Mouse (Mus musculus): ENCODE data around the gene Gm44973. TPM values are rescaled to one million over a fixed set of nuclear protein-coding genes. Genes with fewer than 3 reads are reported as not detected.

The Gm44973 gene
- polyA plus RNA-seq, 1 experiment from 2014 or later = 1.8 TPM

- no peak for ATAC-seq (ENCODE audit: low FRiP score)
- WGBS = 36% methylated on average over 8 of the region's 8 CpGs
These were observed 42.1 kb downstream of the Gm44973 start for GRCm38 (mm10) chr7:5057381-5057780.

GRCm38 (mm10) chr7:5057804-5058203 is 42.5 kb downstream of the Gm44973 start:
- Histone ChIP-seq H3K4me1 (replicated peaks) (peaks cover 62% of the 10 kb centered on the region), H3K27me3 (peaks cover 62% of the 10 kb centered on the region), H3K27ac (no peak overlapping the region), H3K4me2 (peak overlapping the region; percentile 70), H3K4me3 (peak overlapping the region; percentile 57), H3K9me3 (no peaks in the 10 kb centered on the region), H3K36me3 (no peaks in the 10 kb centered on the region), H3K9ac (peak overlapping the region; percentile 83)
- WGBS = 28% methylated on average over 11 of the region's 11 CpGs
- ATAC-seq (ENCODE audit: low FRiP score) = no peak

More at GRCm38 (mm10) chr7:5057381-5057780, 42.1 kb downstream of the Gm44973 start:
- peak overlapping the region; percentile 80 for H3K27ac ChIP-seq
- H3K27me3 ChIP-seq = peaks cover 67% of the 10 kb centered on the region
- peak overlapping the region; percentile 70 for H3K4me2 ChIP-seq
- H3K9me3 ChIP-seq = no peaks in the 10 kb centered on the region
- H3K36me3 ChIP-seq = no peaks in the 10 kb centered on the region
- peak overlapping the region; percentile 57 for H3K4me3 ChIP-seq
- peak overlapping the region; percentile 83 for H3K9ac ChIP-seq
- H3K4me1 ChIP-seq (replicated peaks) = peaks cover 66% of the 10 kb centered on the region

GRCm38 (mm10) chr7:5058631-5059030 is 43.3 kb downstream of the Gm44973 start:
- H3K27me3 ChIP-seq = peaks cover 54% of the 10 kb centered on the region
- no peaks in the 10 kb centered on the region for H3K36me3 ChIP-seq
- H3K27ac ChIP-seq = 0 out of 2 replicates have a peak overlapping the region, but pooled peaks have one; percentile 99
- 0 out of 2 replicates have a peak overlapping the region, but pooled peaks have one; percentile 20 for H3K9ac ChIP-seq
- H3K4me3 ChIP-seq = no peak overlapping the region
- no peaks in the 10 kb centered on the region for H3K9me3 ChIP-seq
- H3K4me2 ChIP-seq = peak overlapping the region; percentile 70; the same call in 1 of the 2 replicates
- peaks cover 61% of the 10 kb centered on the region for H3K4me1 ChIP-seq (replicated peaks)
- whole genome bisulfite sequencing = 85% methylated on average over 1 of the region's 1 CpGs
- no peak for ATAC-seq (ENCODE audit: low FRiP score)

- no peak overlapping the region; the same call in 1 of the 2 replicates for H3K4me2 ChIP-seq
- no peak overlapping the region for H3K4me3 ChIP-seq
- ATAC-seq (ENCODE audit: low FRiP score) = no peak
- no peaks in the 10 kb centered on the region for H3K36me3 ChIP-seq
- H3K27ac ChIP-seq = peak overlapping the region; percentile 99
- H3K27me3 ChIP-seq = peaks cover 46% of the 10 kb centered on the region
- peaks cover 61% of the 10 kb centered on the region for H3K4me1 ChIP-seq (replicated peaks)
- no peaks in the 10 kb centered on the region for H3K9me3 ChIP-seq
- 93% methylated on average over 12 of the region's 12 CpGs for WGBS
- peak overlapping the region; percentile 89; the same call in 1 of the 2 replicates for H3K9ac ChIP-seq
These were observed 44.1 kb downstream of the Gm44973 start for GRCm38 (mm10) chr7:5059421-5059820.

- H3K27ac ChIP-seq = peak overlapping the region; percentile 99
- no peaks in the 10 kb centered on the region for H3K9me3 ChIP-seq
- H3K4me1 ChIP-seq (replicated peaks) = peaks cover 62% of the 10 kb centered on the region
- H3K27me3 ChIP-seq = peaks cover 38% of the 10 kb centered on the region
- WGBS = 3% methylated on average over 27 of the region's 27 CpGs
- H3K9ac ChIP-seq = peak overlapping the region; percentile 89
- H3K4me3 ChIP-seq = peak overlapping the region; percentile 75
- H3K36me3 ChIP-seq = no peaks in the 10 kb centered on the region
- H3K4me2 ChIP-seq = peak overlapping the region; percentile 84
- ATAC-seq (ENCODE audit: low FRiP score) = peak; percentile 1; the same call in 1 of the 2 replicates
These were observed 45.0 kb downstream of the Gm44973 start for GRCm38 (mm10) chr7:5060239-5060731.

- Histone ChIP-seq H3K27me3 (peaks cover 29% of the 10 kb centered on the region), H3K4me3 (peak overlapping the region; percentile 75), H3K4me2 (peak overlapping the region; percentile 84), H3K9ac (peak overlapping the region; percentile 89), H3K9me3 (no peaks in the 10 kb centered on the region), H3K36me3 (peaks cover 2% of the 10 kb centered on the region), H3K27ac (peak overlapping the region; percentile 99), H3K4me1 (replicated peaks) (peaks cover 64% of the 10 kb centered on the region)
- ATAC-seq (ENCODE audit: low FRiP score) = peak; percentile 92
- under 1% methylated on average over 60 of the region's 60 CpGs for WGBS
These were observed 45.9 kb downstream of the Gm44973 start for GRCm38 (mm10) chr7:5060944-5061773.

- Histone ChIP-seq H3K4me2 (peak within 1 kb of the TSS; percentile 84), H3K9ac (peak within 1 kb of the TSS; percentile 89), H3K4me1 (replicated peaks) (peaks cover 66% of the 10 kb centered on the region), H3K9me3 (no peaks in the 10 kb centered on the region), H3K27ac (peak within 1 kb of the TSS; percentile 99), H3K27me3 (peaks cover 22% of the 10 kb centered on the region), H3K36me3 (peaks cover 9% of the 10 kb centered on the region), H3K4me3 (peak within 1 kb of the TSS; percentile 75)
- ATAC-seq (ENCODE audit: low FRiP score) = peak; percentile 80
- WGBS = under 1% methylated on average over 52 of the region's 65 CpGs
These were observed 46.6 kb downstream of the Gm44973 start, which contains the start of gene U2af2 for GRCm38 (mm10) chr7:5061774-5062359. TSS of gene U2af2 (plus strand) at chr7:5062143.

- peaks cover 15% of the 10 kb centered on the region for H3K36me3 ChIP-seq
- peaks cover 16% of the 10 kb centered on the region for H3K27me3 ChIP-seq
- H3K9ac ChIP-seq = peak overlapping the region; percentile 89
- no peaks in the 10 kb centered on the region for H3K9me3 ChIP-seq
- ATAC-seq (ENCODE audit: low FRiP score) = peak; percentile 28
- peaks cover 65% of the 10 kb centered on the region for H3K4me1 ChIP-seq (replicated peaks)
- H3K4me2 ChIP-seq = peak overlapping the region; percentile 84
- peak overlapping the region; percentile 99 for H3K27ac ChIP-seq
- under 1% methylated on average over 47 of the region's 51 CpGs for WGBS
- H3K4me3 ChIP-seq = peak overlapping the region; percentile 75
These were observed 47.2 kb downstream of the Gm44973 start for GRCm38 (mm10) chr7:5062360-5063001.

GRCm38 (mm10) chr7:5064886-5065285 is 49.6 kb downstream of the Gm44973 start:
- H3K27ac ChIP-seq = no peak overlapping the region
- H3K9me3 ChIP-seq = no peaks in the 10 kb centered on the region
- no peaks in the 10 kb centered on the region for H3K27me3 ChIP-seq
- H3K4me1 ChIP-seq (replicated peaks) = peaks cover 50% of the 10 kb centered on the region
- H3K9ac ChIP-seq = no peak overlapping the region
- peak overlapping the region; percentile 84; the same call in 1 of the 2 replicates for H3K4me2 ChIP-seq
- ATAC-seq (ENCODE audit: low FRiP score) = no peak
- H3K4me3 ChIP-seq = no peak overlapping the region
- 96% methylated on average over 6 of the region's 6 CpGs for WGBS
- peaks cover 39% of the 10 kb centered on the region for H3K36me3 ChIP-seq

GRCm38 (mm10) chr7:5073586-5073985 is 58.3 kb downstream of the Gm44973 start:
- Histone ChIP-seq H3K4me2 (no peak overlapping the region), H3K36me3 (peaks cover 97% of the 10 kb centered on the region), H3K4me3 (no peak overlapping the region), H3K9me3 (no peaks in the 10 kb centered on the region), H3K27ac (no peak overlapping the region), H3K4me1 (replicated peaks) (no peaks in the 10 kb centered on the region), H3K9ac (no peak overlapping the region), H3K27me3 (no peaks in the 10 kb centered on the region)
- 76% methylated on average over 1 of the region's 1 CpGs for WGBS
- ATAC-seq (ENCODE audit: low FRiP score) = no peak

- Histone ChIP-seq H3K9ac (no peak overlapping the region), H3K9me3 (no peaks in the 10 kb centered on the region), H3K4me2 (no peak overlapping the region), H3K27me3 (no peaks in the 10 kb centered on the region), H3K4me3 (no peak overlapping the region), H3K36me3 (peaks cover 89% of the 10 kb centered on the region), H3K4me1 (replicated peaks) (no peaks in the 10 kb centered on the region), H3K27ac (no peak overlapping the region)
- ATAC-seq (ENCODE audit: low FRiP score) = no peak
- 97% methylated on average over 5 of the region's 5 CpGs for WGBS
These were observed 59.7 kb downstream of the Gm44973 start for GRCm38 (mm10) chr7:5074984-5075383.

GRCm38 (mm10) chr7:5076931-5077330 is 61.6 kb downstream of the Gm44973 start:
- Histone ChIP-seq H3K4me3 (no peak overlapping the region), H3K27ac (no peak overlapping the region), H3K9ac (no peak overlapping the region), H3K36me3 (peaks cover 69% of the 10 kb centered on the region), H3K27me3 (no peaks in the 10 kb centered on the region), H3K9me3 (no peaks in the 10 kb centered on the region), H3K4me1 (replicated peaks) (peaks cover 14% of the 10 kb centered on the region), H3K4me2 (no peak overlapping the region)
- ATAC-seq (ENCODE audit: low FRiP score) = no peak
- WGBS = 94% methylated on average over 2 of the region's 2 CpGs

Data from hindbrain, embryonic 13.5 days (tissue).